Mouse (Mus musculus) 3134 (cell line): ENCODE measurements around the gene Runx2.

ENCODE experiments used
- DNase-seq: peaks from one replicate; pipeline ENCODE4 v3.0.0-alpha.2; 2011; ENCODE audit warnings: low spot score; ENCODE audit not compliant: insufficient read length; ENCODE audit errors: extremely low read depth

Gene Runx2

DNA sequence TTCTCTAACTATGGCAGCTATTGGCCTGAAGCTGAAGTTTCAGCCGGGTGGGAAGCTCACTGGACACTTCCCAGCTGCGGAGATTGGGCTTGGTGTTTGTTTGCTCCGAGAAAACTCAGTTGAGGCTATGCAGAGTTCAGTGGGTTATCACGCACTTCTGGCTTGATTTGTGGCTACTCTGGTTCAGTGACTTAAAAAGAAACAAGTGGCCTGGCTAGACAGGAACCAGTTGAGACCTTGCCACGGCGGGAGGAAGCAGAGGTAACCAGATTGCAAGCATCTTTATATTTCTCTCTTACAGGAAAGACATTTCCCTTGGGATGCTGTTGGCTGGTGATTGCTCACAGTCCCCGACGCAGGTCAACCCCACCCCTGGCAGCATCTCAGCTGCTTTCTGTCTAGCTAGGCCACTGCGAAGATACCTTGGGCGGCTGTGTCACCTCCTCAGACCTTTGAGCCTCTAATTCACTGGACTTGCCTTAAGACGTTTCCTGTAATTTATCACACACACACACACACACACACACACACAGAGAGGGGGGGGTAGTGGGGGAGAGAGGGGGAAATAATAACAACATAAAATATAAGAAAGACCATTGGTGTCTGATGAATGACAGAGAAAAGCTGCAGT is 324.3 kb downstream of the Runx2 start:
- DNase-seq = no peak

DNA sequence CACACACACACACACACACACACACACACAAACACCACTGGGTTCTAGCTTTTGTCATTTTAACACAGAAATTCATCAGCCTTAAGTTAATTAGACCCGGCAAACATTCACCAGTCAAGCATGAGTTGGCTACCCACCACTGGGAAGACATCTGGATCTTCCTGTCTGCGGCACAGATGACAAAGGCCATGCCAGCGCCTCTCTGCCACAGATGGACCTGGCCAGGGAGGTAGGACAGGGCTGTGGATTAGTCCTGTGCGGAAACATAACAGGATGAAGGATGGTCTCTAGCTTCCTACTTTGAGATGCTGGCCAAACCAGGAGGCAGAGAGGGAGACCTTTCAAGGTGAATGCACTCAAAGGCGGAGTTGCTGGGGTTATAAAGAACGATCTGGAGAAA is 325.3 kb downstream of the Runx2 start:
- DNase-seq = no peak

DNA sequence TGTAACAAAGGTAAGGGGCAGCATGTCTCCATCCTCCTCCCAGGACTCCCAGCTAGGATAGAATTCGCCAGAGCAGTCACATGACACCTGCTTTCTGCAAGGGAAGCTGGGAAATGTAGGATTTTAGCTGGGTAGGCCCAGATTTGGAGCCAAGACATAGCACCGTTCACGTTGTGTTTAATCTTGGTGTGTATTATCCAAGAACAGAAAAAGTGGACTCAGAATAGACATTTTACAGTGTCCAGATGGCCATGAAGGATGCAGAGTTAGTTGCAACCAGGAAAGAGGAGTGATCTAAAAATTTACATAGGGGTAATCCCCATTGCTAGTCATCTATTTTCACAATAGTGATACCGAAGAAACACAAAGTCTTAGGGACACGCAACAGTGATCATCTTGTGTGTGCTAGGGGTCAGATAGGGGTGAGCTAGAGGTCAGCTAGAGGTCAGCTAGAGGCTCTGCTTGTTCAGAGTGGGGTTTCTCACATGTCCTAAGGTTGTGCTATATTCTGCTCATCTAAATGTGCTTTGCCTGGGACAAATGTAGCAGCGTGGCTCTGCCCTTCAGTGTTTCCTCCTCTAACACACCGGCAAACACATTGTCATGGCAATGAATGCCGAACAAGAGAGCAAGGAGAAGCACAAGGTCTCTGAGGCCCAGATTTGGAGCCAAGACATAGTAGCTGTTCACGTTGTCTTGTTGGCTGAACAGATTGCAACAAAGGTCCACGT is 326.9 kb downstream of the Runx2 start:
- DNase-seq = no peak

DNA sequence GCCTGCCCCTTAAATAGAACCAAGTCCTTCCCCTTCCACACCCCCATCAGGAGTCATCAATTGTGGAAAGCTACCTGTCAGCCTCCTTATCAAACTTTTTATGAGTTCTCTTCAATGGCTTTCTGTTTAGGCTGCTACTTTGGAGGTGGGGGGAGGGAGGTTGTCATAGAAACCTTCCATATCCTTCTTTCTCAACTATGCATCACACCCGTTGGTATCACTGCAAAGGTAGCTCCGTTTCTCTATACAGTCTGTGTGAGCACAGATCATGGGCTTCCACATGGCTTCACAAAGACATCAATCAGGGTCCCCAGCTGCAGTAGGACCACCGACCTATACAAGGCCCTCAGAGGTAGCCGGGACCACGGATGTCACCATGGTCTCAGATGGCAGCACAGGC is 329.3 kb downstream of the Runx2 start:
- DNase-seq = no peak

DNA sequence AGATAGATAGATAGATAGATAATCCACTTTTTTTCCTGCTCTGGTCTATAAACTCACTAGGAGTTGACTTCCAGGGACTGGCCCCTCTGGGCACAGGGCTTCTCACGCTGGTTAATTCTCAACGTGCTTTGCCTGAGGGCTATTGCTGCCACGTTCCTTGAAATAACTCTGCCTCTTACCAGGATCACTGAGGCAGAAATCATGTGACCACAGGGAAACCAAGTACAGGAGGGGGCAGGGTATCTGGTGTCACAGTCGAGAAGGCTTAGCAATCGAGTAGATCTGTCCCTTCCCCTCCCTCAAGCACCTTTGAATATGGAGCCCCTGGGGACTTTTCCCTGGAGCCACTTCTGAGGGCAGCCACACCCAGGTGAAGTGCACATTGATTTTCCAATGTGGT is 334.7 kb downstream of the Runx2 start:
- DNase-seq = no peak

DNA sequence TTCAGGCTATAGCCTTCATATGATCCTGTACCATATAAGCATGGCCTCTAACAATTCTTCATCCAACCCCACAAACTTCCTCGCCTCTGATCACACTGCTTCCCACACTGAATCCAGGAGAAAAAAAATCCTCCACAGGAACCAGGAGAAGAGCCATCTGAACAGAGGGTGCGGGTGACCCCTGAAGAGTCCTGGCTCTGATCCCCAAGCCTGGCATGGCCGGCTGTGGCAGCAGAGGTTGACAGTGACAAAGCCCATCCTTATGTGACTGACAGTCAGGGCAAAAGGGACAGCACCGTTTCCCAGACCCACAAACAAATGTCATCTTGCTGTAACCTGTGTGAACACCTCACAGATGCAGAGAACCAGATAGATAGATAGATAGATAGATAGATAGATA is 335.1 kb downstream of the Runx2 start:
- DNase-seq = no peak

DNA sequence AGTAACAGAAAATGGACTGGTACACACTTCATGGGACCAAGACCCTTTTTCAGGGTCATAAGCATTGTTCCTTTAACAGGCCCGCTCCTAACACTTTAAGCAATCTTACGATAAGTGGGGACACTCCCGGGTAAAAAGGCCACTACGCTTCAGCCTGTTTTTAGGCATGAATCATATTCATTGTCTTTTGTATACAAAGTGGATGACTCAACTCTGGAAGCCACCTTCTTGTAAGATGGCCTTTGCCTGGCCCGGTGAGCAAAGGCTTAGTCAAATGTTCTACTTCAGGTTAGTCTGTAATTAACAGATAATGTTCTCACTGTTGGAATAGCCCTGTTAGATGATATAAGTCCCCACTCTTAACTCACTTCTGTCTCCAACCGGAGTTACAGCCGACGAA is 338.7 kb downstream of the Runx2 start:
- DNase-seq = no peak

DNA sequence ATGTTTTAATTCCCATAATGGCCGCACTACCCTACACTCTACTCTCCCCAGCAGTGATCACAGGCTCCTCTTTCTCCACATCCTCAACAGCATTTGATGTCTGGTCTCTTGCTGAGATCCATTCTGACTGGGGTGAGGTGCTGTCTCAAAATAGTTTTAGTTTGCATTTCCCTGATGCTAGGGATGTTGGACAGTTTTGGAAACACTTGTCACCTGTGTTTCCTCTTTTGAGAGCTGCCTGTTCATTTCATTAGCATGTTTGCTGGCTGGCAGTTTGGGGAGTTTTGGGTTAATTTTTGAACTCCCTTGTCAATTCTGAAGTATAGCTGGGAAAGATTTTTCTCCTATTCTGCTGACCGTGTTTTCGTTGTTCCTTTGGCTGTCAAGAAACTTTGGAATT is 340.3 kb downstream of the Runx2 start:
- DNase-seq = no peak

DNA sequence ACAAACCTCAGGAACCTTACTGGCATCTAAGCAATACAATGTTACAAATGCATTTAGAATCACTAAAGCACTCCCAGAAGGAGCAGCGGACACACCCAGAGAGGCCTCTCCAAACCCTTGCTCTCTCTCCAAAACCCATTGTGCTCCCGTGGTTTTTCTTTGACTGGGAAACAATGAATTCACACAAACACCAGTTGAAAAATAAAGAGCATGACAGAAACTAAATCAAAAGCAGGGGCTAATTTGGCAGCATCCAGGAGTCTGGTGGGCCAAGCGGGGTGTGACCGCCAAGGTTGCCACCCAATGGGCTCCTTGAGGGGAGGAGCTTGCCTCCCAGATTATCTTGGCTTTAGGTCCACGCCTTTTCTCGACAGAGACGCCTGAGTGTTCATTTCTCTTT is 341.9 kb downstream of the Runx2 start:
- DNase-seq = no peak

DNA sequence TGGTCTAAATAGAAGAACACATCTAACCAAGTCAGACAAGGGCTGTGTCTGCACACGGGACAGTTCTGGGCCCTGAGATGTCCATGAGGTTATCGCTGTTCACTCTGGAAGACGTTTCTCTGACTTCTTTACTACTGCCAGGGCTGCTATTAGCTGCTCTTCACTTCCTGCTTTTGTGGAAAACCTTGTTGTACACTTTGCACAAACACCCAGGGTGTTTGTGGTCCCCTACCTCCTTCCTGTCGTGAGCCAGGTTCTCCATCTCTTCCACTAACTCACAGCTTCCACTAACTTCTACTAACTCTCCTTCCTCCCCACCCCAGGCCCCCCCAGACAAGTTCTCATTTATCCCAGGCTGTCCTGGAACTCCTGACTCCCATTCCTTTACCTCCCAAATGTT is 350.9 kb downstream of the Runx2 start:
- DNase-seq = no peak

DNA sequence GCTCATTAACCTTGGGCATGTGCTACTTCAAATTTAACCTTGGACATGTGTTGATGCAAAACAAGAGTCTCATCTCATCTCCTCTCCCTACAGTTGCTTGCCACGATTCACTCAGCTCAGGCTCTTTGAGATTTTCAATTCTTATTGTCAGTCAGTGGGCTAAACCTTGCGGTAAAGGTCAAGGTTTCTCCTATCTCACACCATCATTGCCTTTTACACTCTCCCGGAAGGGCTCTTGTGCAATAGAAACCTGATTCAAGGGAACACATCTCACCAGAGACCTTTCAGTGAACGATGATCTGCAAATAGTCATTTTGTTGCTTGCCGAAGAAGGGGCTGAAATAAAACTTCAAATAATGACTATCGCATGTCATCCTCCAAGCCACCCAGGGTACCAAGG is 354.4 kb downstream of the Runx2 start:
- no peak for DNase-seq

DNA sequence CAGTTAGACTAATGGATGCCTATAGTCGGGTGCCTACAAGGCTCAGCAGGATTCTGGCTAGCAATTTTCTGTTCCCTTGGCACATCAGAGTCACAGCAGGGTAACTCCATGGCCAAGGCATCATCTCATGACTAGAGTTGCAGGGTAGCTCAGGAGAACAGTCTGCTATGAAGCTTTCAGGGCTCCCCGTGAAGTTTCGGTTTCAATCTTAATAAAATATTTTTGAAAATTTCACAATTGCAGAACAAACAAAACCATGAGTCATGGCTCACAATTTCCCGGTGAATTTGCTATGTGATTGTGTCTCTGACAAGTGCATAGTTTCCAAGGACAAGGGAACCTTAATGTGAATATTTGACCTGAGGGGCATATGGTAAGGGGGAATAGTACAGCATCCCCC is 355.6 kb downstream of the Runx2 start:
- DNase-seq = no peak

DNA sequence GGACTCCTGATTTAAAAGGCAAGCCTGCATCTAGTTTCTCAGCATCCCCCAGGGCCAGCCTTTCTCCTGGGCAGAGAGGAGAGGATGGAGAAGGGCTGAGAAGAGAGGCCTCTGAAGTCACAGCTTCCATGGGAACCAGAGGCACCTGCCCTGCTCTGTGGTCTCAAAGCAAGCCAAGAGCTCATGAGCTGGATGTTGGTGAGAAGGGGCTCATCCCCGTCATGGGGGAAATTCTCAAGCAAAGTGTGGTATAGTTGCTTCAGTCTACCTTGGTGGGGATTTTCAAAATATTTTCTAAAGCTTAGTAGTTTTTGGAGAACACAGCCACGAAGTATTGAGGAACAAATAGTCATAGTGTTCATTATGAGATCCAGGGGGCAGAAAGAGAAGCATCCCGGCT is 357.9 kb downstream of the Runx2 start:
- no peak for DNase-seq

DNA sequence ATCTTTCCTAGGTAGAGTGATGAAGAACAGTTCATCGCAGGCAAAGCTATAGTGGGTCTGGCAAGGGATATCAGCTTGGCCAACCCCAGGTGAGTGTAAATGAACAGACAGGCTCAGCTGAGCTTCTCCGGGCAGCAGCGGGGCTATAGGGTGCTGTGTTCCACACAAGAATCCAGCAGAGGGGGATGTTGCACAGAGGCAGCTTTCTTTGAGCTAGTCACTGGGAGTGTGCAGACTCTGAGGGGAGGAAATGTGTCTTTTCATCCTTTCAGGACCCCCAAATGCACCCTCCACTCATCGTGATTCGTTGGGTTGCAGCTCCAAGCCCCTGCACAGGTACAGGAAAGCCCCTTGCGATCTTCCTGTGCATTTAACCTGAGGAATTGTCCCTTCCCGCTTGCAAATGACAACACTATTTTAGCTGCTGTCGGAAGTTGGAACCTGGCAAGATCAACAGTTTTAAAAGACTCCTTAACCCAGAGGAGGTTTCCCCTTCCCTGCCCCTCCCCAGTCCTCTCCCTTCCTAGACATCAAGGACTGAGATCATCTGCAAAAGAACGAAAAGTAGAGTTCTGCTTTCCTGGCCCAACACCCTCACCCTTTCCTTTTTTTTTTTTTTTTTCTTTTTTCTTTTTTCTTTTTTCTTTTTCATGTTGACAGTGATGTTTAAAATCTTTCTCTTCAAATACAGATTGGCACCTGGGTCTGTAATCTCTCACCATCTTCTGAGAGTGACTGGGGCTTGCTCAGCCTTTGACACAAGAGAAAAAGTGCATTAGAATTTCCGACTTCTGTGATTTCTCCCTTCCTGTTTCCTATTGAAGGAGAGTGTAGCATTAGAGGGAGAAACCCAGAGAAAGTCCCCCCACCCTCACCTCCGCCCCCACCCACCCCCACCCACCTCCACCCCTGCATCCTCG is 358.7 kb downstream of the Runx2 start:
- DNase-seq = peak; percentile 45

DNA sequence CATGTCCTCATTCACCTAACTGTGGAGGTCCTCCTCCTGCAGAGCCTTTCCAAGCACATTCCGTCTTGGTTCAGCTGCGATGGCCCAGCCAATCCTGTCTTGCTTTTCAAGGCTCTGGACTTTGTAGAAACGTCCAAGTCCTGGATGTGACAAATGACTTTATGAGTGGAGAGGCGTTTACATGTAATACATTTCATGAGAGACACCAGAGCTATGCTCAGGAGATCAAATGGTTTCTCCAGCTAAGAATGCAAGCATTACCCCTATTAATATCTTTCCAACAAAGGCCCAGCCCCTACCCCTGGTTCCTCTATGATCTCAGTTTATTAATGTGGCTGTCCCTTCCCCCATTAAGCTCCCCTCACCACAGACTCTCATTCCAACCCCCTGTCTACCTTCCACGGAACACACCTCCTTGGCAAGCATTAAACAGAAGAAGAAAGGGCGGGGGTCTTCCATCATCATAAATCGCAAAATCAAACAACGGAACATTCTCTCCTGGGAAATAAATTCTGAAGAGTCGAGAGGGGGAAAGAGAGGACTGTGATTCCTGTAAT is 364.6 kb downstream of the Runx2 start:
- DNase-seq = no peak
